ENCODE assay signal across 20 mouse cellular contexts in genomic region chr13:52985508-52986214, GRCm38 (mm10). TPM values are rescaled to one million over a fixed set of nuclear protein-coding genes. Genes with fewer than 3 reads are reported as not detected.
DNase-seq lines count a peak whose midpoint lies in the region.
"Had no signal": no experiment of that assay in that cellular context is flagged by ENCODE, and none has a peak within 500 bp of the region (broad histone marks: within the 10 kb centered on the region; RNA-seq: fewer than 3 reads in every experiment).

No protein-coding gene starts in this region.

- intact Hi-C loops in left cerebral cortex, postnatal 36 days (cut with DNase I): no loop called here

- DNase-seq in adrenal gland, adult 2 months: peak; percentile 56
- no peak for DNase-seq in adrenal gland, adult 18-20 months (ENCODE audit: low spot score in 2 of 2)
- peak; percentile 30 for DNase-seq in CD4-positive helper T cell, adult 2 months (ENCODE audit: low read depth, low spot score)
- DNase-seq in induced T-regulatory cell, adult 2 months (ENCODE audit: low read depth): peak; percentile 68
- DNase-seq in Muller cell, postnatal 12 days (ENCODE audit: inconsistent ontology term): no peak
- DNase-seq in right cerebral cortex, adult 18-20 months: no peak
- DNase-seq in left cerebral cortex, postnatal 36 days (ENCODE audit: low spot score in 2 of 2): no peak
- DNase-seq: B cell, adult 2 months; cerebellum, adult 18-20 months; gastrocnemius, postnatal 36 days; retina, postnatal 1 day; spleen, adult 18-20 months; thymus, postnatal 25 days had no signal

- H3K36me3 ChIP-seq in megakaryocyte, embryonic 14.5 days (replicated peaks; ENCODE audit: low read length): no peaks in the 10 kb centered on the region
- H3K36me3 ChIP-seq: embryonic facial prominence, embryonic 13.5 days; heart, embryonic 12.5 days; hindbrain, embryonic 10.5 days; limb, embryonic 15.5 days; neural tube, embryonic 15.5 days; stomach, embryonic 15.5 days had no signal

- peaks cover 75% of the 10 kb centered on the region for H3K4me1 ChIP-seq in megakaryocyte, embryonic 14.5 days

- peak overlapping the region; percentile 23 for H3K4me3 ChIP-seq in megakaryocyte, embryonic 14.5 days (replicated peaks)
- H3K4me3 ChIP-seq: embryonic facial prominence, embryonic 13.5 days; heart, embryonic 12.5 days; hindbrain, embryonic 10.5 days; limb, embryonic 15.5 days; neural tube, embryonic 15.5 days; stomach, embryonic 15.5 days had no signal

- no peaks in the 10 kb centered on the region for H3K9me3 ChIP-seq in megakaryocyte, embryonic 14.5 days
- H3K9me3 ChIP-seq: embryonic facial prominence, embryonic 13.5 days; heart, embryonic 12.5 days; hindbrain, embryonic 10.5 days; limb, embryonic 15.5 days; neural tube, embryonic 15.5 days; stomach, embryonic 15.5 days had no signal

- H3K27me3 ChIP-seq in megakaryocyte, embryonic 14.5 days (replicated peaks): peaks cover 9% of the 10 kb centered on the region
- H3K27me3 ChIP-seq: heart, embryonic 12.5 days; neural tube, embryonic 15.5 days; stomach, embryonic 15.5 days had no signal

RNA-seq across cellular contexts. Expression of gene Nfil3, which starts 4.8 kb away (rescaled TPM):
- 10 to 100 TPM; 19.6 to 85.0 TPM for total RNA-seq in adrenal gland, adult 2 months (2021)
- 7.6 TPM in 2 replicates for polyA plus RNA-seq in adrenal gland, adult 2 months (2012; rRNA removed)
- total RNA-seq in adrenal gland, adult 18-20 months (2021): 10 to 100 TPM; 54.5 to 54.7 TPM
- polyA plus RNA-seq in megakaryocyte, embryonic 14.5 days (2012; ENCODE audit: insufficient read depth, low replicate concordance): 15.6 and 17.5 TPM in 2 replicates
- 10 to 100 TPM; 13.3 to 15.5 TPM for total RNA-seq in left cerebral cortex, postnatal 36 days (2021)

RNA-seq across cellular contexts. Expression of gene Auh, which starts 56.2 kb away (rescaled TPM):
- total RNA-seq in adrenal gland, adult 2 months (2021): 100 to 1,000 TPM; 119 to 135 TPM
- 28.9 and 36.9 TPM in 2 replicates for polyA plus RNA-seq in adrenal gland, adult 2 months (2012; rRNA removed)
- total RNA-seq in adrenal gland, adult 18-20 months (2021): 100 to 1,000 TPM; 126 to 138 TPM
- 3.4 and 30.9 TPM in 2 replicates for polyA plus RNA-seq in megakaryocyte, embryonic 14.5 days (2012; ENCODE audit: insufficient read depth, low replicate concordance)
- total RNA-seq in left cerebral cortex, postnatal 36 days (2021): 100 to 1,000 TPM in 1 of 2 experiments, 10 to 100 TPM in 1; 94.7 to 102 TPM

Comparison
In these comparisons a context has a peak if more than half of its experiments do, and no peak if none do; other contexts are left out.
1. DNase-seq: peak in adrenal gland, adult 2 months (single experiment), CD4-positive helper T cell, adult 2 months (single experiment) and induced T-regulatory cell, adult 2 months (single experiment); none in adrenal gland, adult 18-20 months (0 of 2), Muller cell, postnatal 12 days (single experiment), right cerebral cortex, adult 18-20 months (single experiment) and left cerebral cortex, postnatal 36 days (0 of 2).